Mouse (Mus musculus) MEL (cell line): ENCODE measurements around the gene Palm3.

Source experiments
- CTCF ChIP-seq, 3 experiments: IDR thresholded peaks in 2 of 3; conservative IDR thresholded peaks in 1 of 3; 2 replicates each; pipeline ENCODE4 v1.5.1; 2011 to 2012; ENCODE audit warnings: low read length in 3 of 3, low read depth in 2 of 3, mild to moderate bottlenecking in 2 of 3, improper control_type of control experiment in 1 of 3, inconsistent platforms in 1 of 3, mixed read lengths in 1 of 3, moderate library complexity in 1 of 3; ENCODE audit not compliant: control insufficient read depth in 1 of 3, insufficient read depth in 1 of 3, poor library complexity in 1 of 3, severe bottlenecking in 1 of 3
- E2F4 ChIP-seq: IDR thresholded peaks from 2 replicates; pipeline ENCODE4 v1.6.1; 2011; ENCODE audit warnings: low read depth, low read length, improper control_type of control experiment, borderline replicate concordance
- GATA1 ChIP-seq: IDR thresholded peaks from 2 replicates; pipeline ENCODE4 v1.6.1; 2011; ENCODE audit warnings: low read depth, low read length, improper control_type of control experiment
- POLR2A ChIP-seq, 2 experiments: IDR thresholded peaks; 2 replicates each; pipeline ENCODE4 v1.6.1; 2011 to 2012; ENCODE audit warnings: low read length in 2 of 2, mild to moderate bottlenecking in 2 of 2, control low read depth in 1 of 2, improper control_type of control experiment in 1 of 2, low read depth in 1 of 2, moderate library complexity in 1 of 2; ENCODE audit not compliant: control insufficient read depth in 1 of 2, insufficient read depth in 1 of 2, poor library complexity in 1 of 2
- SMC3 ChIP-seq: IDR thresholded peaks from 2 replicates; pipeline ENCODE4 v1.6.1; 2011; ENCODE audit warnings: low read depth, low read length, improper control_type of control experiment
- TBP ChIP-seq: IDR thresholded peaks from 2 replicates; pipeline ENCODE4 v1.8.0; 2011; ENCODE audit warnings: low read depth, low read length, improper control_type of control experiment

DNA sequence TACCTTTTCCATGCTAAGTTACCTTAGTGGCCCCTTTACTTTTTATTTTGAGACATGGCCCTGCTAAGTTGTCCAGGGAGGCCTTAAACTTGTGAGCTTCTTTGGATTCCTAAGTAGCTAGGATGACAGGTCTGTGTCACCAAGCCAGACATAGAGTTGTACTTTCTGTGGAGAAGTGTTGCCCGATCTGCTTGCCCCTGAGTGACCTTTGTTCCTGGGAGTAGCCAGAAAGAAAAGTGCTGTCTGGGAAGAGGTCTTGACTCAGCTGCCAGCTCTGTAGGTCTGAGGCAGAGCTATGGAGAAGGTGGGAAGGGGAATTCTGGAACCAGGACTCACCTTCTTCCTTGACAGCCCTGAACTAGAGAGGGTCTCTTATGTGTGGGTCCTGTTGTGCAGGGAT, 47.9 kb downstream of the Palm3 start:
- no peak for TF ChIP-seq GATA1
- TF ChIP-seq E2F4, result no peak
- TF ChIP-seq CTCF (IDR thresholded peaks at IDR 0.05 in 2 of 3, conservative IDR thresholded peaks at IDR 0.05 in 1 of 3; ENCODE audit: control insufficient read depth in 1 of 3, insufficient read depth in 1 of 3, low read depth in 2 of 3, low read length in 3 of 3, poor library complexity in 1 of 3, severe bottlenecking in 1 of 3), result no peak
- no peak for TF ChIP-seq POLR2A (IDR thresholded peaks at IDR 0.05; ENCODE audit: control insufficient read depth in 1 of 2, insufficient read depth in 1 of 2, low read depth in 1 of 2, low read length in 2 of 2, poor library complexity in 1 of 2)
- no peak for TF ChIP-seq SMC3
- TF ChIP-seq TBP, result no peak
